Mouse (Mus musculus) thymus, adult 2 months (tissue): ENCODE data around the gene Ube2g2.

Experiments used
- CTCF ChIP-seq: fragments of 200-500 bp; IDR thresholded peaks from 2 replicates; pipeline ENCODE4 v1.5.1; 2012; ENCODE audit warnings: mild to moderate bottlenecking, control low read depth, low read length, moderate library complexity, borderline replicate concordance; ENCODE audit not compliant: control insufficient read depth, poor library complexity, insufficient read depth; ENCODE audit errors: extremely low read depth
- POLR2A ChIP-seq: fragments of 200-500 bp; IDR thresholded peaks from 2 replicates; pipeline ENCODE4 v1.6.1; 2012; ENCODE audit warnings: mild to moderate bottlenecking, low read length, control low read depth, moderate library complexity; ENCODE audit not compliant: control insufficient read depth, poor library complexity, insufficient read depth; ENCODE audit errors: extremely low read depth

- TF ChIP-seq POLR2A = peak; percentile 85
- peak; percentile 77; the same call in 1 of the 2 replicates for TF ChIP-seq CTCF
Observed at GRCm38 (mm10) chr10:77605908-77606826, 15.9 kb upstream of the Ube2g2 start, which contains the start of the genes Sumo3 and Gm49325.
